Mouse (Mus musculus): ENCODE data around the gene Hyal1. TPM values are rescaled to one million over a fixed set of nuclear protein-coding genes. Genes with fewer than 3 reads are reported as not detected.

Gene Hyal1
- total and polyA plus RNA-seq, 2 experiments: 33.2 to 43.4 TPM

- Histone ChIP-seq H3K4me1 (ENCODE audit: control insufficient read depth, insufficient read depth, low read length) (peaks cover 16% of the 10 kb centered on the region), H3K27ac (replicated peaks; ENCODE audit: insufficient read depth, low read depth, low read length) (peak overlapping the region; percentile 44), H3K36me3 (ENCODE audit: control insufficient read depth, insufficient read depth, low read length) (no peaks in the 10 kb centered on the region), H3K4me3 (ENCODE audit: insufficient read depth, low read depth, low read length) (no peak overlapping the region), H3K79me2 (ENCODE audit: control insufficient read depth, insufficient read depth, low read length) (peaks cover 49% of the 10 kb centered on the region), H3K9ac (ENCODE audit: low read depth, low read length) (0 out of 2 replicates have a peak overlapping the region, but pooled peaks have one; percentile 9), H3K27me3 (ENCODE audit: control insufficient read depth, insufficient read depth, low read length) (no peaks in the 10 kb centered on the region)
- TF ChIP-seq CTCF (IDR thresholded peaks at IDR 0.05; ENCODE audit: low read depth, low read length) (no peak), POLR2A (IDR thresholded peaks at IDR 0.05; ENCODE audit: extremely low read depth, insufficient read depth, low read length) (no peak)
- DNase-seq (ENCODE audit: extremely low read depth, low read depth, low spot score): no peak
- 75% methylated on average over 5 of the region's 5 CpGs for WGBS
These were observed 47.8 kb downstream of the Hyal1 start for GRCm38 (mm10) chr9:107624539-107624938.

- Histone ChIP-seq H3K79me2 (ENCODE audit: control insufficient read depth, insufficient read depth, low read length) (peaks cover 53% of the 10 kb centered on the region), H3K36me3 (ENCODE audit: control insufficient read depth, insufficient read depth, low read length) (no peaks in the 10 kb centered on the region), H3K27me3 (ENCODE audit: control insufficient read depth, insufficient read depth, low read length) (no peaks in the 10 kb centered on the region), H3K4me1 (ENCODE audit: control insufficient read depth, insufficient read depth, low read length) (peaks cover 13% of the 10 kb centered on the region), H3K27ac (replicated peaks; ENCODE audit: insufficient read depth, low read depth, low read length) (peak overlapping the region; percentile 40), H3K9ac (ENCODE audit: low read depth, low read length) (peak overlapping the region; percentile 10; the same call in 1 of the 2 replicates), H3K4me3 (ENCODE audit: insufficient read depth, low read depth, low read length) (no peak overlapping the region)
- WGBS: 76% methylated on average over 3 of the region's 3 CpGs
- no peak for DNase-seq (ENCODE audit: extremely low read depth, low read depth, low spot score)
- TF ChIP-seq CTCF (IDR thresholded peaks at IDR 0.05; ENCODE audit: low read depth, low read length) (no peak), POLR2A (IDR thresholded peaks at IDR 0.05; ENCODE audit: extremely low read depth, insufficient read depth, low read length) (no peak)
These were observed 48.2 kb downstream of the Hyal1 start for GRCm38 (mm10) chr9:107624951-107625350.

- H3K9ac ChIP-seq (ENCODE audit: low read depth, low read length): peak overlapping the region; percentile 10; the same call in 1 of the 2 replicates
- no peaks in the 10 kb centered on the region for H3K27me3 ChIP-seq (ENCODE audit: control insufficient read depth, insufficient read depth, low read length)
- 89% methylated on average over 12 of the region's 12 CpGs for WGBS
- no peaks in the 10 kb centered on the region for H3K36me3 ChIP-seq (ENCODE audit: control insufficient read depth, insufficient read depth, low read length)
- peaks cover 12% of the 10 kb centered on the region for H3K4me1 ChIP-seq (ENCODE audit: control insufficient read depth, insufficient read depth, low read length)
- no peak overlapping the region; the same call in 1 of the 2 replicates for H3K27ac ChIP-seq (replicated peaks; ENCODE audit: insufficient read depth, low read depth, low read length)
- peaks cover 55% of the 10 kb centered on the region for H3K79me2 ChIP-seq (ENCODE audit: control insufficient read depth, insufficient read depth, low read length)
- DNase-seq (ENCODE audit: extremely low read depth, low read depth, low spot score): no peak
- TF ChIP-seq POLR2A (IDR thresholded peaks at IDR 0.05; ENCODE audit: extremely low read depth, insufficient read depth, low read length) (no peak), CTCF (IDR thresholded peaks at IDR 0.05; ENCODE audit: low read depth, low read length) (peak; percentile 28)
- no peak overlapping the region for H3K4me3 ChIP-seq (ENCODE audit: insufficient read depth, low read depth, low read length)
These were observed 48.8 kb downstream of the Hyal1 start for GRCm38 (mm10) chr9:107625351-107626128.

GRCm38 (mm10) chr9:107626158-107626843 lies 49.6 kb downstream of the Hyal1 start:
- DNase-seq (ENCODE audit: extremely low read depth, low read depth, low spot score): no peak
- Histone ChIP-seq H3K27ac (replicated peaks; ENCODE audit: insufficient read depth, low read depth, low read length) (peak overlapping the region; percentile 10; the same call in 1 of the 2 replicates), H3K79me2 (ENCODE audit: control insufficient read depth, insufficient read depth, low read length) (peaks cover 59% of the 10 kb centered on the region), H3K36me3 (ENCODE audit: control insufficient read depth, insufficient read depth, low read length) (no peaks in the 10 kb centered on the region), H3K27me3 (ENCODE audit: control insufficient read depth, insufficient read depth, low read length) (no peaks in the 10 kb centered on the region), H3K4me3 (ENCODE audit: insufficient read depth, low read depth, low read length) (no peak overlapping the region; the same call in 1 of the 2 replicates), H3K4me1 (ENCODE audit: control insufficient read depth, insufficient read depth, low read length) (peaks cover 11% of the 10 kb centered on the region), H3K9ac (ENCODE audit: low read depth, low read length) (peak overlapping the region; percentile 7; the same call in 1 of the 2 replicates)
- WGBS: 74% methylated on average over 15 of the region's 15 CpGs
- TF ChIP-seq CTCF (IDR thresholded peaks at IDR 0.05; ENCODE audit: low read depth, low read length): no peak

GRCm38 (mm10) chr9:107626844-107627277 lies 50.1 kb downstream of the Hyal1 start:
- Histone ChIP-seq H3K36me3 (ENCODE audit: control insufficient read depth, insufficient read depth, low read length) (no peaks in the 10 kb centered on the region), H3K4me3 (ENCODE audit: insufficient read depth, low read depth, low read length) (no peak overlapping the region), H3K27ac (replicated peaks; ENCODE audit: insufficient read depth, low read depth, low read length) (no peak overlapping the region; the same call in 1 of the 2 replicates), H3K79me2 (ENCODE audit: control insufficient read depth, insufficient read depth, low read length) (peaks cover 64% of the 10 kb centered on the region), H3K9ac (ENCODE audit: low read depth, low read length) (peak overlapping the region; percentile 7; the same call in 1 of the 2 replicates), H3K27me3 (ENCODE audit: control insufficient read depth, insufficient read depth, low read length) (no peaks in the 10 kb centered on the region), H3K4me1 (ENCODE audit: control insufficient read depth, insufficient read depth, low read length) (peaks cover 10% of the 10 kb centered on the region)
- WGBS: 23% methylated on average over 2 of the region's 2 CpGs
- peak; percentile 89 for TF ChIP-seq CTCF (IDR thresholded peaks at IDR 0.05; ENCODE audit: low read depth, low read length)
- no peak for TF ChIP-seq POLR2A (IDR thresholded peaks at IDR 0.05; ENCODE audit: extremely low read depth, insufficient read depth, low read length)
- DNase-seq (ENCODE audit: extremely low read depth, low read depth, low spot score): no peak

Data from liver, adult 2 months (tissue).